Mouse (Mus musculus) embryonic facial prominence, embryonic 11.5 days (tissue): ENCODE measurements around the gene Aqp11. TPM values are rescaled to one million over a fixed set of nuclear protein-coding genes. Genes with fewer than 3 reads are reported as not detected.

Source experiments
- ATAC-seq: fragments of 200-750 bp; cut with Nextera tagmentation; replicated peaks from 2 replicates; pipeline ENCODE4 v1.8.0; 2017; ENCODE audit warnings: low read depth; ENCODE audit not compliant: insufficient number of reproducible peaks, low FRiP score, low TSS enrichment
- DNase-seq: peaks from one replicate; pipeline ENCODE4 v3.0.0-alpha.2; 2015; ENCODE audit warnings: low spot score
- H3K27ac ChIP-seq: fragments of 300-500 bp; sonication (generic); replicated peaks from 2 replicates; pipeline ENCODE4 v1.5.1; 2014; ENCODE audit warnings: mild to moderate bottlenecking, low read depth, low read length, control low read depth
- H3K27me3 ChIP-seq: fragments of 300-500 bp; sonication (generic); 2 replicates; pipeline ENCODE4 v1.6.1; 2014; ENCODE audit warnings: mild to moderate bottlenecking, low read length, moderate library complexity, mixed read lengths; ENCODE audit not compliant: control insufficient read depth, insufficient read depth
- H3K36me3 ChIP-seq: fragments of 300-500 bp; sonication (generic); replicated peaks from 2 replicates; pipeline ENCODE4 v1.6.1; 2014; ENCODE audit warnings: low read depth, mild to moderate bottlenecking, low read length, moderate library complexity, mixed read lengths; ENCODE audit not compliant: control insufficient read depth, insufficient read depth
- H3K4me1 ChIP-seq: fragments of 300-500 bp; sonication (generic); 2 replicates; pipeline ENCODE4 v1.6.1; 2014; ENCODE audit warnings: low read length, mixed read lengths; ENCODE audit not compliant: control insufficient read depth, insufficient read depth
- H3K4me2 ChIP-seq: fragments of 300-500 bp; sonication (generic); 2 replicates; pipeline ENCODE4 v1.6.1; 2014; ENCODE audit warnings: low read depth, mild to moderate bottlenecking, control low read depth, low read length, moderate library complexity
- H3K4me3 ChIP-seq: fragments of 300-500 bp; sonication (generic); 2 replicates; pipeline ENCODE4 v1.5.1; 2014; ENCODE audit warnings: low read depth, low read length, control low read depth
- H3K9ac ChIP-seq: fragments of 300-500 bp; sonication (generic); replicated peaks from 2 replicates; pipeline ENCODE4 v1.6.1; 2014; ENCODE audit warnings: mild to moderate bottlenecking, control low read depth, low read length
- H3K9me3 ChIP-seq: fragments of 300-500 bp; sonication (generic); replicated peaks from 2 replicates; pipeline ENCODE4 v1.6.1; 2016; ENCODE audit warnings: mild to moderate bottlenecking, low read length, inconsistent platforms, mixed read lengths; ENCODE audit not compliant: control insufficient read depth
- WGBS: fragments of 180-500 bp; shearing (Covaris S2); extraction: QIAGEN DNeasy Blood & Tissue Kit; methylation state at CpG from one replicate; pipeline ENCODE4 v1.1.7; 2014; 5-methylcytosine and 5-hydroxymethylcytosine counted together
- polyA plus RNA-seq: library from polyadenylated mRNA; unstranded; fragments of >200 nt; fragmentation: Nextera tagmentation; extraction: Ambion mirVana; gene quantifications from 2 replicates; pipeline ENCODE4 v1.2.1, GENCODE M21; 2014

The Aqp11 gene
- polyA plus RNA-seq, 1 experiment from 2014 or later: 3.7 TPM

DNA sequence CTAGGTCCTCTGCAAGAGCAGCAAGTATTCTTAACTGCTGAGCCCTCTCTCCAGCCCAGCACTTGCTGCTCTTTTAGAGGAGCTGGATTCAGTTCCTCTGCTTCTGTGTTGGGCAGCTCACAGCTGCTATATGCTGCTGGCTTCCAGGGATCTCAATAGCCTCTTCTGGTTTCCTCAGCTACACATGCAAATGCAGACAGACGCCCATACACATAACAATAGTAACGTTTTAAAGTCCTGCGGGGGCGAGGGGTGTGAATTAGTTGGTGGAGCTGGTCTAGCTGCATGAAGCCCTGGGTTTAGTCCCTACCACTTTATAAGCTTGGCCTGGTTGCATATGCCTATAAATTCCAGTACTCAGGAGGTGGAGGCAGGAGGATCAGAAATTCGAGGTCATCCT is 19.0 kb downstream of the Aqp11 start:
- no peaks in the 10 kb centered on the region for H3K4me1 ChIP-seq
- no peak overlapping the region for H3K27ac ChIP-seq
- no peak for DNase-seq
- H3K36me3 ChIP-seq: peaks cover 8% of the 10 kb centered on the region
- no peaks in the 10 kb centered on the region for H3K27me3 ChIP-seq
- H3K9me3 ChIP-seq: no peaks in the 10 kb centered on the region
- no peak overlapping the region for H3K9ac ChIP-seq
- WGBS: 75% methylated on average over 5 of the region's 5 CpGs
- H3K4me2 ChIP-seq: no peak overlapping the region
- no peak for ATAC-seq
- no peak overlapping the region for H3K4me3 ChIP-seq

DNA sequence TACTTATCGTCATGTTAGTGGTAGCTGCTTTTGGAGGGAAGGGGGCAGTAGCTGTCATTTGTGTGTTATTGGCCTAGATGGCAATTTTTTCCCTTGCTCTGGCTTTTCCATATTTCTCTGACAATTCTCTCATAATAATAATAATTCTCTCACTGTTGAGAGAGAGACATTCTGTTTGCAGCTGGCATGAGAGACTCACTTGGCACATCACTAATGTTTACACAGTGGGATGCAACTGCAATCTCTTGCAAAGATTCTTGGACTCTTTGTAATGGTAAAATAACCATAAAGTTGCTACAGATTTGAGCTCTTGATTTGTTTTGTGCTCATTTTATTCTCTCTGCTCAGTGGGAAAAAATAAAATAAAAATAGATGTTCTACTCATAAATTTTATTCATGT is 20.8 kb downstream of the Aqp11 start:
- no peak for ATAC-seq
- no peaks in the 10 kb centered on the region for H3K9me3 ChIP-seq
- H3K27ac ChIP-seq: no peak overlapping the region
- DNase-seq: no peak
- H3K36me3 ChIP-seq: peaks cover 13% of the 10 kb centered on the region
- no peak overlapping the region for H3K4me2 ChIP-seq
- no peaks in the 10 kb centered on the region for H3K27me3 ChIP-seq
- no peak overlapping the region for H3K4me3 ChIP-seq
- H3K4me1 ChIP-seq: no peaks in the 10 kb centered on the region
- H3K9ac ChIP-seq: no peak overlapping the region
- 81% methylated on average over 1 of the region's 1 CpGs for WGBS

DNA sequence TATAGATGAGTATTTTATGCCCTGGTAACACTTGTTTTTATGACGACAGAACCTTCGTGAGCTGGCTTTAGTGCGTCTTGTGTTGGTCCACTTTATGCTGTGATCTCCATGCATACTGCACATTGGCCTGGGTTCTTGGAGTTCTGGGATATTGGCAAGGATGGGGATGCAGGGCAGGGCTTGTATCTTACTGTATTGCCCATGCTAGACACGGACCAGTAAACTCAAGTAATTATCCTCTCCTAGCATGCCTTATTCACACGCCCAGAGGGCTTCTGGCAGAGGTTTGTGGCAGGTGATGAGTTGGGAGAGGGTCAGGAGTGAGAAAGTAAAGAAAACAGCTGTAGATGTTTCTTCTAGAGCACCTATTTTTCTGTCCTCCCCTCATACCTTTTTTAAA is 23.4 kb downstream of the Aqp11 start:
- Histone ChIP-seq H3K9me3 (no peaks in the 10 kb centered on the region), H3K4me2 (no peak overlapping the region), H3K27me3 (no peaks in the 10 kb centered on the region), H3K4me3 (no peak overlapping the region), H3K4me1 (no peaks in the 10 kb centered on the region), H3K36me3 (peaks cover 13% of the 10 kb centered on the region), H3K9ac (no peak overlapping the region), H3K27ac (no peak overlapping the region)
- ATAC-seq (no peak), DNase-seq (no peak)
- 94% methylated on average over 5 of the region's 5 CpGs for WGBS

DNA sequence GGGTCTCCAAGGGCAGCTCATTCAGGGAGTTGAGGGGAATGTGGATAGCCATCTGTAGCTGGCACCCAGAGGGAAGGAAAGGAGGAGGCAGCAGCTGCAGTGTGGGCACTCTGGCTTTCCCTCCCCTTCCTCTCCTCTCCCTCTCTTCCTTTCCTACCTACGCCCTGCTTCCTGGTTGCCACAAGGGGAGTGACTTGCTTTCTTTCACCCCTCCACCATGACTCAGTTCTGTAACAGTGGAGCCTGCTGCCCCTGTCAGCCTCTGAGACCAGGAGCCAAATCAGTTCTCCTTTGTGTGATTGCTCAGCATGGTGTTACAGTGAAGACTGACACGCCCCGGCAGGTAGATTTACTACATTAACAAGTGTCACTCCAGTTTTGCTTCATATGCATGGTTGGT is 28.9 kb downstream of the Aqp11 start:
- H3K27ac ChIP-seq: no peak overlapping the region
- no peak for DNase-seq

DNA sequence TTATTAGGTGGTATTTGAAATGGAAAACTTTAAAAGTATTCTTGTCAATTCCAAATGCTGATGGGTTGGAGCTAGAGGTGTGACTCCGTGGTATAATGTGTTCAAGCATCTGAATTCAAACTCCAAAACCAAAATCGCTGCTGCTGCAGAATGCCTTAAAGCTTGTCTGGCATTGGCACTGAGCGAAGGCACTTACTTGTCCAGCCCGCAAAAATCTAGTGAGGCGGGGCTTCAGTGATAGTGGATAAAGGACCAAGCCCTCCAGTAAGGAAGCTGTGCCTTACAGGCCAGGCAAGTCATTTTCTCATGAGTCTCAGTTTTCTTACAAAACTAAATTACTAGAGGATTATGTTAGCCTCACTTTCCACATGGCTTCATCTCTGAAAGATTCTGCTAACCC is 30.3 kb downstream of the Aqp11 start:
- Histone ChIP-seq H3K4me2 (no peak overlapping the region), H3K4me3 (no peak overlapping the region), H3K9me3 (no peaks in the 10 kb centered on the region), H3K27me3 (no peaks in the 10 kb centered on the region), H3K4me1 (no peaks in the 10 kb centered on the region), H3K36me3 (peaks cover 3% of the 10 kb centered on the region), H3K9ac (no peak overlapping the region), H3K27ac (no peak overlapping the region)
- DNase-seq: no peak
- 94% methylated on average over 5 of the region's 5 CpGs for WGBS
- no peak for ATAC-seq

More for the DNA sequence above, 28.9 kb downstream of the Aqp11 start:
- no peaks in the 10 kb centered on the region for H3K27me3 ChIP-seq
- H3K4me3 ChIP-seq: no peak overlapping the region
- H3K4me1 ChIP-seq: no peaks in the 10 kb centered on the region
- H3K4me2 ChIP-seq: no peak overlapping the region
- H3K36me3 ChIP-seq: peaks cover 5% of the 10 kb centered on the region
- H3K9me3 ChIP-seq: no peaks in the 10 kb centered on the region
- WGBS: 82% methylated on average over 3 of the region's 3 CpGs
- no peak overlapping the region for H3K9ac ChIP-seq
- ATAC-seq: no peak

DNA sequence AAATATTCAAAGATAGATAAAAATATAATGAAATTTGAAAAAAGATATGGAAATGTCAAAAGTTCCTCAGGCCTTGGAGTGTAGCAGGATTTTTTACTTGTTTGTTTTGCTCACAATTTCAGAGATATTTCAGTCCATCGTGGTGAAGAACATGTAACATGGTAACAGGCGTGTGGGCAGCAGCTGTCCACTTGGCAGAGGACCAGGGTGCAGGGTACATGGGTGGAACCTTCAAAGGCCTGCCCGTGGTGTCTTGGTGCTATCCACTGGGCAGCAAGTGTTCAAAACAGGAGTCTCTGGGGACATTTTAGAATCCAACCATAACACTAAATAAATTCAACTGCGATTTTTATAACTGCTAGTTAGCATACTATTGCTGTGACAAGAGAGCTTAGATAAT is 31.0 kb downstream of the Aqp11 start:
- DNase-seq (no peak), ATAC-seq (no peak)
- Histone ChIP-seq H3K4me1 (no peaks in the 10 kb centered on the region), H3K9ac (no peak overlapping the region), H3K9me3 (no peaks in the 10 kb centered on the region), H3K4me3 (no peak overlapping the region), H3K27ac (no peak overlapping the region), H3K27me3 (no peaks in the 10 kb centered on the region), H3K36me3 (no peaks in the 10 kb centered on the region; the same call in 1 of the 2 replicates), H3K4me2 (no peak overlapping the region)
- WGBS: 93% methylated on average over 4 of the region's 4 CpGs

DNA sequence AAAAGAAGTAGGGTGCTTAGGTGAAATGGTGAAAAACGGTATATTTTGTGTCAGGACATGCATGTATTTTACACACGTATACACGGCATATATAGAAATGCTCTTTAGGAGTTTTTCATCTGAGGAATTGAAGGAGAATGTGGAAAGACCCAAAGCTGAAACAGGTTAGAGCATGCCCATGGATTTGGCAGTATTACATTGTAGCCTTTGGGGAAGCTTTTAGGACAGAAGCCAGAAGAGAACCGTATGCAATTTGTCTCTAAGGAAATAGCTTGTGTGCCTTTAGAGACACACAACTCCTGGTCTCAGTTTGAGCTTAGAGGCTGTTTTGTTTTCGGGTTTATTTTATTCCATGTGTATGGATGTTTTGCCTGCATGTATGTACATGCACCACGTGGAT is 37.0 kb downstream of the Aqp11 start:
- Histone ChIP-seq H3K9ac (no peak overlapping the region), H3K27me3 (no peaks in the 10 kb centered on the region), H3K27ac (no peak overlapping the region), H3K4me3 (no peak overlapping the region), H3K9me3 (no peaks in the 10 kb centered on the region), H3K36me3 (no peaks in the 10 kb centered on the region; the same call in 1 of the 2 replicates), H3K4me1 (no peaks in the 10 kb centered on the region), H3K4me2 (no peak overlapping the region)
- ATAC-seq (no peak), DNase-seq (peak; percentile 12)
- 84% methylated on average over 6 of the region's 6 CpGs for WGBS

DNA sequence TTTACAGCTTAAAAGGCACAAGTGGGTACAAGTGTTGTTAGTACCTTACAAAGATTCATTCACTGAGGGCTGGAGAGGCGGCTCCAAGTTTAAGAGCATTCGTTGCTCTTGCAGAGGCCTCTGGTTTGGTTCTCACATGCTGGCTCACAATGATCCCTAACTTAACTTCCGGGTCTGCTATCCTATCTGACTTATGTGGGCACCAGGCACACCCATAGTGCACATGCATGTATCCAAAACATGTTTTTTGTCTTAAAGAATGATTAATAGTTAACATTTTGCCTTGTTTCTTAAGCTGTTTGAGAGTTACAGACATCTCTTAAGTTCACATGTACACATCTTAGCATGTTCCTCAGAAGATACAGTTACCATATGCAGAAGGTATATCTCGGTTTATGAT is 37.9 kb downstream of the Aqp11 start:
- no peak for ATAC-seq

More for the DNA sequence above, 37.9 kb downstream of the Aqp11 start:
- Histone ChIP-seq H3K27ac (no peak overlapping the region), H3K36me3 (no peaks in the 10 kb centered on the region; the same call in 1 of the 2 replicates), H3K4me1 (no peaks in the 10 kb centered on the region), H3K4me2 (no peak overlapping the region), H3K9ac (no peak overlapping the region), H3K27me3 (no peaks in the 10 kb centered on the region), H3K9me3 (no peaks in the 10 kb centered on the region), H3K4me3 (no peak overlapping the region)
- WGBS: 88% methylated on average over 4 of the region's 4 CpGs
- no peak for DNase-seq
